Mouse (Mus musculus) natural killer cell, adult 2 months (primary cell): ENCODE results near the gene Synpo2.
A peak's percentile ranks its signal among the peaks of the same experiment; 100 is the strongest.

Experiments used
- DNase-seq, 2 experiments: peaks; one replicate each; pipeline ENCODE4 v3.0.0; 2022; ENCODE audit warnings: low spot score in 2 of 2

Gene Synpo2

GRCm38 (mm10) chr3:123166450-123166849 is 69.5 kb downstream of the Synpo2 start:
- DNase-seq = no peak

DNA sequence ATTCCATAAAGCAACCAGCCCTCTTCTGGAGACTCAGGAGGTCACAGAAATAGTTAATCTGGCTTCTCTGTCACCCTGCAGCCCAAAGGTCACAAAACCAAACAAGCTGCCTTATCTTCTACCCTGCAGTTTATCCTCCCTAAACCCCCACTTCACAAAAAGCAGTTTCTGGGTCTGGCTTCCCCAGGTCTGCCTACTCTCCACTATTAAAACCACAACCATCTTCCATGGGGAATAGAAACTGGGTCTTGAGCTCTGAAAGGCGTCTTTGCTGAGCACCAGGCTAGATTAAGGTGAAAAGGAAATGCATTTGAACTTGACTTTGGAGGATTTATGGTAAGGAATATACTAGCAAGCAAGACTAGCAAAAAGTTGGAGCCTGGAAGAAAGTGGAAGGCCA is 71.8 kb downstream of the Synpo2 start:
- DNase-seq = no peak

- no peak for DNase-seq
These were observed 72.8 kb downstream of the Synpo2 start for GRCm38 (mm10) chr3:123163192-123163523.

- DNase-seq = no peak
These were observed 73.4 kb downstream of the Synpo2 start for GRCm38 (mm10) chr3:123162289-123163191.

DNA sequence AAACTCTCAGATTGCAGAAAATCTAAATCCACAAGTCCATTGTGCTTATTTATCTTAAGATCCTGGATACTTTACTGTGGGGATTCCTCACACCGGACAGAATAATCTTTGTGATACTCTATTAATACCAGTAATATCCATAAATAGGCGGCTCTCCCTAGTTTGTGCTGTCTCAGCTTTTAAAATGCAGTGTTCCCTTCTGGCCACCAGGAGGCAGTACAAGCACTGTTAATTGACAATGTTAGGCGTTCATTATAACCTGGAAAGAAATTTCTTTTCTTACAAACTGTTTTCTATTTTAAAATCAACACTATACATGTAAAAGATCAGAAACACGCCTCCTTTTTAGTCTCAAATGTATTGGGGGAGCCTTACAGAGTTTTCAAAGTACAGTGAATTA is 75.2 kb downstream of the Synpo2 start:
- DNase-seq = peak in 1 of 2 experiments; percentile 5

DNA sequence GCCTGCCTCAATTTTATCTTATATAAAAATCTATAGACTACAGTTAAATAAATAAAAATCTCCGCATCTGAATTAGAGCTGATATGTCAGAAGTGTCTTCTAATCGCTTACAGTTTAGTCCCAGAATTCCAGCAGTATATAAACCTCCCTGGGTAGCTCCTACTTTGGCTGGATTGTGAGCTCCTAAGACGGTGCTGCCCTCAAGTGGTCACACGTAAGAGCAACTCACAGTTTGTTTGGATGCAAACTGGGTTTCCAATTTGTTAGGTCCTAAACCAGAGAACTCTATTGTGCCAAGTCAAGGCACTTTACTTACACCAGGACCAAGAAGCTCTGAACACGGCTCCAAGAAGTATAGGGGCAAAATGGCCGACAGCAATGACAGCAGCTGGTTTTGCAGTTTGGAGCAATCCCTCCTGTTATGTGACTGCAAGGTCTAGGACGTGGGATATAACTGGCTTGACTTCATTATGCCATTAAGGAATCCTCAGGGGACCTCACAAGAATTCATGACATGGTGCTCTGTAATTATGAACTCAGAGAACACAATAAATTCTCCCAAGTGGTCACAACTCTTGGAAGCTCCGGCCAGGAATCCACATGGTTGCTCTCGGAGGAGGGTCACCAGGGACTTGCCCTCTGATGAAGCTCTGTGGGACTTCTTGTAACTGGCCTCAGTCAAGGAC is 76.7 kb downstream of the Synpo2 start:
- no peak for DNase-seq

GRCm38 (mm10) chr3:123158579-123158978 is 77.4 kb downstream of the Synpo2 start:
- no peak for DNase-seq

GRCm38 (mm10) chr3:123153337-123153736 is 82.6 kb downstream of the Synpo2 start:
- DNase-seq = no peak

- DNase-seq = no peak
These were observed 83.0 kb downstream of the Synpo2 start for GRCm38 (mm10) chr3:123152911-123153310.

- DNase-seq = no peak
These were observed 85.3 kb downstream of the Synpo2 start for GRCm38 (mm10) chr3:123150523-123151135.

DNA sequence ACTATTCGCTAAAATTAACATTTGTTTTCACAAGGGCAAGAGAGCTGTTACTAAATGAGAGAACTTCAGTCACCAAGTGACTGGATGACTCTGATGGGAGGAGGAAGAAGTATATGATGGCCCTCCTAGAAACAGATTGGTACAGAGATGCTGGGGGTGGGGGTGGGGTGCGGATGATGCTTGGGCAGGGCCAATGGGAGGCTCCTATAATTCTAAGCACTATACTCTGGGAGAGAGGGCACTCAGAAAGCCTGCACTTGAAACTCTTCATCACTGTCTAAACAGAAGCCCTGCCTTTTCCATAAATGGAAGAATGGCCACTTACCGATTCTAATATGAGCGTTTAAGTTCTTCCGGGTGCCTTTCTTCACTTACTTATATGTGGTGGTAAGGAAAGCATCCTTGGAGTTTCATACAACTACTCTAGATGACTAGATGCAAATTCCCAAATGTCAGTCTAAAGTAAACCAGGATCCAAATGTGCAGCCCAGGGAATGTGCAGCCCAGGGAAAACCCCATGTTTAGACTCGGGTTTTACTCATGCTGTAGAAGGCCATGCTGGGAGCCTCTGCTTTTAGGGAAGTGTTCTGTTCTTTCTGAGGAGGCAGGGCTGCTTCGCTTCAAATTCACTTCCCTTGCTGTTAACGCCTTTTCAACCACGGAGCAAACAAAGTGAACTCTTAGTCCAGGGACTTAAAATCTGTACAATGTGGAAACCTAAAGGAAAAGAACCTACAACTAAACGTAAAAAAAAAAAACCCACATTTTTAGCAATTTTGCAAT is 86.4 kb downstream of the Synpo2 start:
- DNase-seq = no peak

DNA sequence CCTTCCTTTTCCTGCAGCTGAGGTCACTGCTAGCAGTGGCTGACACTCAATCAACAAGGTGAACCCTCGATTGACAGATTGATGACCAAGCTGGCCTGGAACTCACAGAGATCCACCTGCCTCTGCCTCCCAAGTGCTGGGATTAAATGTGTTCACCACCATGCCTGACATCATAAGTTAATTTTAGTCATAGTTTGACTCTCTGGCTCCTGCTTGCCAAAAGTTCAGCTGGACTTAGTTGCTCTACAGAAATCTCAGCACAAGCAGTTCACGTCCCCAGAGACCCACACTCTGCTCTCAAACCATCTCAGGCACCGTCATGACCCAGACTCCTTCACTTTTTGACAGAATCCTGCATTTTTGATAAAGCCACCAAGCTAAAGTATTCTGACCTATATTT is 87.3 kb downstream of the Synpo2 start:
- DNase-seq = no peak

GRCm38 (mm10) chr3:123146557-123146956 is 89.4 kb downstream of the Synpo2 start:
- DNase-seq = no peak

GRCm38 (mm10) chr3:123145942-123146341 is 90.0 kb downstream of the Synpo2 start:
- no peak for DNase-seq

DNA sequence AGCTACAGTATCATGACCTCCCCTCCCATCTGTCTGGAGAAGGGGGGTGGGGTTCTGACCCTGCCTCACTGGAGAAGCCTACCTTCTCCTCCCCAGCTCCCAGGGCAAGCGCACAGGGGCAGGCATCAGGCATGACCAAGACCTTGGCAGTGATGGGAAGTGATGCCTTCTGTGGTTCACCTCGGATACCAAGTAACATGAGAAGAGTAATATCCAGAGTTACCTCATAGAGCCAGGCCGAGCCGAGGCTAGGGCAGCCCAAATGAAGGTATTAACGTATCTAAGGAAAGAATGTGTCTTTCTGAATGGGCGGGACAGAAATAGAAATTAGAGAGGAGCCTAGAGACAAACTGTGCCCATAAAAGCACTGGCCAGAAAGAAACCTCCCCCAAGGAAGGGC is 92.5 kb downstream of the Synpo2 start:
- no peak for DNase-seq

DNA sequence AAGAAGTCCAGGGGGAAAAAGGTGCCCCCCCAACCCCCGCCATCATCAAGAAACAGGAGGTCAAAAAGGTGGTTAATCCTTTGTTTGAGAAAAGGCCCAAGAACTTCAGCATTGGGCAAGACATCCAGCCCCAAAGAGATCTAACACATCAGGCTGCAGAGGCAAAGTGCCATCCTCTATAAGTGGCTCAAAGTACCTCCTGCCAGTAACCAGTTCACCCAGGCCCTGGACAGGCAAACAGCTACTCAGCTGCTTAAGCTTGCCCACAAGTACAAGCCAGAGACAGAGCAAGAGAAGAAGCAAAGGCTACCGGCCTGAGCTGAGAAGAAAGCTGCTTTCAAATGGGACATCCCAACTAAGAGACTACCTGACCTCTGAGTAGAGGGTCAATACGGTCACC is 93.7 kb downstream of the Synpo2 start:
- no peak for DNase-seq

DNA sequence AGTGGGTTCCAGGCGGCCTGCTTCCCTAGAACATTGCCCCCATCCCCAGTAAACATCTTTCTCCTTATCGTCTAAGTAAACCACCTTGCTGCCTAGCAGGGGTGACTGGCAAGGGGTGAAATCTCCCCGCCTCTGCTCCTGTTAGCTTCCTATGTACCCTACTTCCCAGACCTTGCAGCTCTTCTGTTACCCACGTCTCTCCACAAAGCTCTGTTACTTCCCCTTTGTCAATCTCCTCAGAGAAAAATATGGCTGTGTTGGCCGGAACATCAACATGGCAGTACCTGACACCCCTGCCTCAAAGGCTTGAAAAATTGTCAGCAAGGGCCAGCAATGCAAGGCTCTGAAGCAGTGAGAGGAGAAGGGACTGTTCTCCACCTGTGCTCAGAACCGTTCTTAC is 94.9 kb downstream of the Synpo2 start:
- DNase-seq = no peak

GRCm38 (mm10) chr3:123140134-123140533 is 95.8 kb downstream of the Synpo2 start:
- DNase-seq = no peak

DNA sequence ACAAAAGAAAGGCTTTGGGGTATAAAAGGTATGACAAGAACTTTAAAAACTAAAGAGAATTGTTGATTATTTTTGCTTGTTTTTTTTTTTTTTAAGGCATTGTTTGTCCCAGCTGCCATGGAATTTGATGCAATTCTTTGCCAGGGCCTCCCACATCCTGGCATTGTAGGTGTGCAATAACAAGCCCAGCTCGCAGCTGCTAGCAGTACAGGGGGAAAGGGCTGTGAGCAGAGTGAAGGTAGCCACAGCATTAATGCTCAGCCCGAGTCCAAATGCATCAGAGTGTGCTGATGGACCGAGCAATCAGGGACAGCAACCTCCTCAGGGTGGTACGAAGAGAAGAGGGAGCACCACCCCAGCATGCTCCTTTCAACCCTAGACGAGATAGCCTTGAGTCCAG is 96.3 kb downstream of the Synpo2 start:
- DNase-seq = no peak

GRCm38 (mm10) chr3:123138274-123139003 is 97.5 kb downstream of the Synpo2 start:
- DNase-seq = no peak

DNA sequence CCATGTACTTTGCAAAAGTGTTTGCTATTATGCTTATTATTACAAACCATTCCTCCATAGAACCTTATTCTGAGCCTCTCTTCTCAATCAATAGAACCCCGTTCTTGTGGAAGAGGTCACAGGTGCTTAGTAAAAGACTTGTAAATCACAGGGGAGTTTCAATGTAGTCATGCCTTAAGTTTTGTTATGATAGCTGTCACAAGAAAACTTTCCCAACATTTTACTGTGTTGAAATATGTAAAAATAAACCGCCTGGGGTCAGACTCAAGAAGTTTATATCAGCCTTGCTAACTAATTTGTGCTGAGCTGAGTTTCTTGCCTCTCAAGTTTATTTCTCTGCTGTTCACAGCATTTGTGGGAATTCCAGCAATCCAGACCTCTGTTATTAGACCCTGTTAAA is 103.8 kb downstream of the Synpo2 start:
- no peak for DNase-seq
